In genomic region chr2:25500576-25501405, GRCm38 (mm10) we compare ENCODE assay signal across 8 mouse cellular contexts. TPM values are rescaled to one million over a fixed set of nuclear protein-coding genes. Genes with fewer than 3 reads are reported as not detected.
DNase-seq lines count a peak whose midpoint lies in the region; ATAC-seq lines count a peak whose summit lies in the region.

Gene Fbxw5 (plus strand): TSS chr2:25500750.

- H3K36me3 ChIP-seq in heart, embryonic 14.5 days (ENCODE audit: control insufficient read depth, insufficient read depth, low read length) = peaks cover 36% of the 10 kb centered on the region
- peaks cover 31% of the 10 kb centered on the region for H3K36me3 ChIP-seq in liver, embryonic 13.5 days
- H3K36me3 ChIP-seq in stomach, embryonic 16.5 days (ENCODE audit: control insufficient read depth, insufficient read depth, low read length) = peaks cover 8% of the 10 kb centered on the region; the same call in 1 of the 2 replicates

- peak within 1 kb of the TSS; percentile 98 for H3K9ac ChIP-seq in heart, embryonic 14.5 days (ENCODE audit: low read length)
- peak within 1 kb of the TSS; percentile 87 for H3K9ac ChIP-seq in liver, embryonic 13.5 days
- peak within 1 kb of the TSS; percentile 96 for H3K9ac ChIP-seq in stomach, embryonic 16.5 days (ENCODE audit: low read length)

- peak within 1 kb of the TSS; percentile 98 for H3K4me2 ChIP-seq in heart, embryonic 14.5 days (ENCODE audit: low read length)
- peak within 1 kb of the TSS; percentile 84 for H3K4me2 ChIP-seq in liver, embryonic 13.5 days
- peak within 1 kb of the TSS; percentile 77 for H3K4me2 ChIP-seq in stomach, embryonic 16.5 days (ENCODE audit: low read depth, low read length)

- peak; percentile 97 for DNase-seq in CD4-positive, CD25-positive, alpha-beta regulatory T cell, adult 2 months (ENCODE audit: low read depth, low spot score)
- peak; percentile 68 for DNase-seq in fibroblast of lung, adult 2 months (ENCODE audit: low read depth)
- DNase-seq in kidney, postnatal 14 days = peak; percentile 94
- peak; percentile 79 for DNase-seq in liver, embryonic 13.5 days
- peak; percentile 91 for DNase-seq in neural tube, embryonic 10.5 days (ENCODE audit: extremely low spot score, low spot score)

- peak; percentile 87 for ATAC-seq in heart, embryonic 14.5 days (ENCODE audit: insufficient number of reproducible peaks, insufficient read depth, low FRiP score, low read depth)
- ATAC-seq in liver, embryonic 13.5 days (ENCODE audit: low read depth) = peak; percentile 76
- ATAC-seq in stomach, embryonic 16.5 days (ENCODE audit: insufficient read depth, low FRiP score) = peak; percentile 89

- WGBS in heart, embryonic 14.5 days = under 1% methylated on average over 35 of the region's 44 CpGs
- under 1% methylated on average over 35 of the region's 44 CpGs for WGBS in liver, embryonic 13.5 days (ENCODE audit: insufficient replicate concordance)
- WGBS in stomach, embryonic 16.5 days = under 1% methylated on average over 42 of the region's 44 CpGs

- H3K27me3 ChIP-seq in heart, embryonic 14.5 days (ENCODE audit: control insufficient read depth, insufficient read depth, low read length) = no peaks in the 10 kb centered on the region
- no peaks in the 10 kb centered on the region for H3K27me3 ChIP-seq in liver, embryonic 13.5 days
- H3K27me3 ChIP-seq in stomach, embryonic 16.5 days (ENCODE audit: control insufficient read depth, insufficient read depth, low read length) = no peaks in the 10 kb centered on the region

- peaks cover 11% of the 10 kb centered on the region for H3K4me1 ChIP-seq in brown adipose tissue, adult 24 weeks (ENCODE audit: control insufficient read depth, insufficient read depth, insufficient read length, low read length)
- peaks cover 14 to 19% of the 10 kb centered on the region in 2 experiments for H3K4me1 ChIP-seq in heart, embryonic 14.5 days (ENCODE audit: control insufficient read depth in 2 of 2, insufficient read depth in 2 of 2, low read length in 2 of 2)
- peaks cover 69% of the 10 kb centered on the region for H3K4me1 ChIP-seq in liver, embryonic 13.5 days (replicated peaks)
- H3K4me1 ChIP-seq in stomach, embryonic 16.5 days (ENCODE audit: control insufficient read depth, insufficient read depth, low read length) = peaks cover 19% of the 10 kb centered on the region

- H3K4me3 ChIP-seq in brown adipose tissue, adult 24 weeks (ENCODE audit: insufficient read depth, low read depth, low read length) = peak within 1 kb of the TSS; percentile 89
- peak within 1 kb of the TSS; percentile 93 to 98 for H3K4me3 ChIP-seq in heart, embryonic 14.5 days (ENCODE audit: control insufficient read depth in 1 of 2, insufficient read depth in 1 of 2, low read depth in 1 of 2, low read length in 2 of 2)
- peak within 1 kb of the TSS; percentile 74 for H3K4me3 ChIP-seq in liver, embryonic 13.5 days (replicated peaks)
- peak within 1 kb of the TSS; percentile 90 for H3K4me3 ChIP-seq in stomach, embryonic 16.5 days (replicated peaks; ENCODE audit: low read length)

- peak within 1 kb of the TSS; percentile 88 for H3K27ac ChIP-seq in brown adipose tissue, adult 24 weeks (replicated peaks; ENCODE audit: low read depth, low read length)
- H3K27ac ChIP-seq in heart, embryonic 14.5 days (replicated peaks in 1 of 2; ENCODE audit: control insufficient read depth in 1 of 2, insufficient read depth in 1 of 2, low read depth in 2 of 2, low read length in 2 of 2) = peak within 1 kb of the TSS; percentile 76 to 77
- H3K27ac ChIP-seq in liver, embryonic 13.5 days = peak within 1 kb of the TSS; percentile 87
- H3K27ac ChIP-seq in stomach, embryonic 16.5 days (ENCODE audit: low read length) = peak within 1 kb of the TSS; percentile 73

- H3K9me3 ChIP-seq in heart, embryonic 14.5 days (ENCODE audit: control insufficient read depth, low read length) = no peaks in the 10 kb centered on the region
- no peaks in the 10 kb centered on the region for H3K9me3 ChIP-seq in liver, embryonic 13.5 days (replicated peaks)
- H3K9me3 ChIP-seq in stomach, embryonic 16.5 days (replicated peaks; ENCODE audit: control insufficient read depth, low read length) = no peaks in the 10 kb centered on the region

RNA-seq across cellular contexts. Expression of gene Fbxw5, which starts in this region (rescaled TPM):
- polyA plus RNA-seq in brown adipose tissue, adult 24 weeks (2012; ENCODE audit: insufficient read depth, insufficient read length, missing spikeins) = 41.1 and 47.3 TPM in 2 replicates
- 82.8 and 85.2 TPM in 2 replicates for polyA plus RNA-seq in heart, embryonic 14.5 days (2014; fragmentation: Nextera tagmentation; extraction: Ambion mirVana)
- 27.9 and 31.1 TPM in 2 replicates for polyA plus RNA-seq in liver, embryonic 13.5 days (2015; fragmentation: Nextera tagmentation; extraction: Ambion mirVana)
- polyA plus RNA-seq in stomach, embryonic 16.5 days (2015; fragmentation: Nextera tagmentation; extraction: Ambion mirVana) = 76.5 and 86.0 TPM in 2 replicates

Comparison
In these comparisons a context has a peak if more than half of its experiments do, and no peak if none do; other contexts are left out.
1. Peak in every context shown above with its lines: DNase-seq, ATAC-seq, H3K4me3 ChIP-seq and H3K27ac ChIP-seq.